Comparison of ENCODE assay signal across 8 mouse cellular contexts in the genomic region with DNA sequence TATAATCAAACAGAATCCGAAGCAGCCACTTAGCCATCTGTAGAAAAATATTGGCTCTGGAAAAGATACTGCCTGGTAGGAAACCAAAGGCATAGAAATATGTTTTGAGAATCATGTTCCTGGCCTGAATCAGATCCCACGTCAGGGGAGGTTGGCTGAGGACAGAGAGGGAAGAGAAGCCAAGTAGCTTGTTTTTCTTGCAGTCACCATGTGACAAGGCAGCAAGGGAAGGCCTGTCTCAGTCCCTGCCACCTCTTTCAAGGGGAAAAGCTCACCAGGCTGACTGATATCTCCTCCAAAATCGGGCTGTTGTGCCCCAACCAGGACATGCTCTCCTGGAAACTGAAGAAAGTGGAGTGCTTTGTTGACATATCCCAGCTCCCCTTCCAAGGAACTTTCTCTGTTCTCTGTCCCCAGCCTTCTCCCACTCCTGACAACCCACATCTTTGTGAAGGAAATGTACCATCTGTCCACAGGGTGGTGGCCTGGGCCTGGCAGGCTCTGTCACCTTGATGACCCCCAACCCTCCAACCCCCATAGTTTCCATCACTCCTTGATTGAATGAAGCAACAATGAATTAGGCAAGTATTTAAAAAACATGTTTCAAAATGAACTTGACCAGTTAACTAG.
DNase-seq lines count a peak whose midpoint lies in the region; ATAC-seq lines count a peak whose summit lies in the region.
"Had no signal": no experiment of that assay in that cellular context is flagged by ENCODE, and none has a peak within 500 bp of the region (broad histone marks: within the 10 kb centered on the region; RNA-seq: fewer than 3 reads in every experiment).

No protein-coding gene starts in this region.

- peak; percentile 39 to 61 for DNase-seq in left cerebral cortex, postnatal 10 days (ENCODE audit: extremely low spot score in 1 of 2, low spot score in 2 of 2)
- no peak for DNase-seq in left cerebral cortex, adult 8-10 months (ENCODE audit: low spot score in 2 of 2)
- peak; percentile 82 to 85 for DNase-seq in cerebellum, postnatal 10 days
- DNase-seq in heart, adult 8-10 months (ENCODE audit: low spot score): peak; percentile 74
- DNase-seq in lung, postnatal 36 days: peak; percentile 58
- DNase-seq in retina, postnatal 1 day: no peak
- DNase-seq: thymus, adult 2 months had no signal

- intact Hi-C loops in left cerebral cortex, postnatal 10 days (cut with DNase I): loop anchor here (5.0 kb wide), 1 partner anchor 79 kb away; no protein-coding TSS in a partner anchor

- no peak for ATAC-seq in erythroid progenitor cell, adult 5-6 weeks (replicated peaks; ENCODE audit: low FRiP score, poor library complexity, severe bottlenecking)

Comparison
In these comparisons a context has a peak if more than half of its experiments do, and no peak if none do; other contexts are left out.
1. DNase-seq: peak in left cerebral cortex, postnatal 10 days (2 of 2), cerebellum, postnatal 10 days (2 of 2), heart, adult 8-10 months (single experiment) and lung, postnatal 36 days (single experiment); none in left cerebral cortex, adult 8-10 months (0 of 2) and retina, postnatal 1 day (single experiment).